Mouse (Mus musculus): ENCODE measurements around the gene Dusp6. TPM values are rescaled to one million over a fixed set of nuclear protein-coding genes. Genes with fewer than 3 reads are reported as not detected.

Dusp6 gene
- total and polyA plus RNA-seq, 2 experiments: 29.9 to 48.4 TPM

- Histone ChIP-seq H3K4me3 (ENCODE audit: insufficient read depth, low read depth, low read length) (no peak overlapping the region), H3K36me3 (ENCODE audit: control insufficient read depth, insufficient read depth, low read length) (no peaks in the 10 kb centered on the region), H3K9ac (ENCODE audit: low read depth, low read length) (no peak overlapping the region), H3K27ac (replicated peaks; ENCODE audit: insufficient read depth, low read depth, low read length) (peak overlapping the region; percentile 61), H3K4me1 (ENCODE audit: control insufficient read depth, insufficient read depth, low read length) (peaks cover 32% of the 10 kb centered on the region), H3K27me3 (ENCODE audit: control insufficient read depth, insufficient read depth, low read length) (no peaks in the 10 kb centered on the region), H3K79me2 (ENCODE audit: control insufficient read depth, insufficient read depth, low read length) (no peaks in the 10 kb centered on the region)
- peak; percentile 95 for DNase-seq (ENCODE audit: extremely low read depth, low read depth, low spot score)
- 23% methylated on average over 5 of the region's 5 CpGs for WGBS
- no peak for TF ChIP-seq CTCF (IDR thresholded peaks at IDR 0.05; ENCODE audit: low read depth, low read length)
- TF ChIP-seq POLR2A (IDR thresholded peaks at IDR 0.05; ENCODE audit: extremely low read depth, insufficient read depth, low read length): no peak
These were observed 36.2 kb upstream of the Dusp6 start for GRCm38 (mm10) chr10:99226782-99227181.

- no peaks in the 10 kb centered on the region for H3K79me2 ChIP-seq (ENCODE audit: control insufficient read depth, insufficient read depth, low read length)
- H3K27me3 ChIP-seq (ENCODE audit: control insufficient read depth, insufficient read depth, low read length): no peaks in the 10 kb centered on the region
- TF ChIP-seq POLR2A (IDR thresholded peaks at IDR 0.05; ENCODE audit: extremely low read depth, insufficient read depth, low read length): no peak
- no peak for TF ChIP-seq CTCF (IDR thresholded peaks at IDR 0.05; ENCODE audit: low read depth, low read length)
- H3K9ac ChIP-seq (ENCODE audit: low read depth, low read length): no peak overlapping the region
- peak overlapping the region; percentile 50 for H3K27ac ChIP-seq (replicated peaks; ENCODE audit: insufficient read depth, low read depth, low read length)
- DNase-seq (ENCODE audit: extremely low read depth, low read depth, low spot score): peak; percentile 71
- peaks cover 26% of the 10 kb centered on the region for H3K4me1 ChIP-seq (ENCODE audit: control insufficient read depth, insufficient read depth, low read length)
- no peak overlapping the region for H3K4me3 ChIP-seq (ENCODE audit: insufficient read depth, low read depth, low read length)
- no peaks in the 10 kb centered on the region for H3K36me3 ChIP-seq (ENCODE audit: control insufficient read depth, insufficient read depth, low read length)
- 40% methylated on average over 17 of the region's 17 CpGs for WGBS
These were observed 34.8 kb upstream of the Dusp6 start for GRCm38 (mm10) chr10:99227968-99228864.

DNA sequence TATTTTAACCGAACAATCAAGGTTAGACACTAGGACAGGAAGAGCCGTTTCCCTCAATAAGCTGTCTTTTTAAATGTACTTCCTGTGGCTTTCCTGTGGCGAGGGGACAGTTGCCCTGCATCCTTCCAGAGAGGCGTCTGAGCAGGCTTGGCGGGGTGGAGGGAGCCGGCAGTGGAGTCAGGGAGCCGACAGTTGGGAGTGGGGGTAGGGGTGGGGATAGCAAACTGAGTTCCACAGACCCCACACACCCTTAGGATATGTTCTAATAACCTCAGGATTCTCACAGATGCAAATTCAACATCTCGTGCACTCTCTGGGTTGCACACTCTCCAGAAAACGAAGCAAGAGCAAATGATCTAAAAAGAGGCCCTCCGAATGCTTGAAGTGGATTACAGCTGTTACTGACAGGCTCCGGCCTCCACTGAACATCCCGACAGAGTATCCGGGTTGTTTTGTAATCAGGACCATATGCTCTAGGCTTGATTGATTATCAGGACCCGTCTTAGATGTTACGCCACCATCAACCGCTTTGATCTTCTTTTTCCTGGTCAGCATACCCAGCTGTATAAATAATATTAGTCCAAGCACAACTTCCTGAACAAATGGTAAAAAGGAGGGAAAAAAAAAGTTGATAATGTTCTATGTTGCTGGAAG, 33.9 kb upstream of the Dusp6 start:
- WGBS: 20% methylated on average over 16 of the region's 16 CpGs

GRCm38 (mm10) chr10:99232518-99233227, 30.4 kb upstream of the Dusp6 start:
- H3K4me1 ChIP-seq (ENCODE audit: control insufficient read depth, insufficient read depth, low read length): peaks cover 21% of the 10 kb centered on the region
- H3K27ac ChIP-seq (replicated peaks; ENCODE audit: insufficient read depth, low read depth, low read length): peak overlapping the region; percentile 98
- peak; percentile 98 for DNase-seq (ENCODE audit: extremely low read depth, low read depth, low spot score)
- H3K9ac ChIP-seq (ENCODE audit: low read depth, low read length): no peak overlapping the region; the same call in 1 of the 2 replicates
- no peaks in the 10 kb centered on the region for H3K36me3 ChIP-seq (ENCODE audit: control insufficient read depth, insufficient read depth, low read length)
- peaks cover 3% of the 10 kb centered on the region; the same call in 1 of the 2 replicates for H3K79me2 ChIP-seq (ENCODE audit: control insufficient read depth, insufficient read depth, low read length)
- TF ChIP-seq POLR2A (IDR thresholded peaks at IDR 0.05; ENCODE audit: extremely low read depth, insufficient read depth, low read length) (no peak), CTCF (IDR thresholded peaks at IDR 0.05; ENCODE audit: low read depth, low read length) (no peak)
- 22% methylated on average over 7 of the region's 7 CpGs for WGBS
- H3K4me3 ChIP-seq (ENCODE audit: insufficient read depth, low read depth, low read length): no peak overlapping the region
- H3K27me3 ChIP-seq (ENCODE audit: control insufficient read depth, insufficient read depth, low read length): no peaks in the 10 kb centered on the region

More for the DNA sequence above, 33.9 kb upstream of the Dusp6 start:
- peak overlapping the region; percentile 66 for H3K27ac ChIP-seq (replicated peaks; ENCODE audit: insufficient read depth, low read depth, low read length)
- peak; percentile 79 for DNase-seq (ENCODE audit: extremely low read depth, low read depth, low spot score)
- H3K4me3 ChIP-seq (ENCODE audit: insufficient read depth, low read depth, low read length): no peak overlapping the region
- no peaks in the 10 kb centered on the region for H3K27me3 ChIP-seq (ENCODE audit: control insufficient read depth, insufficient read depth, low read length)
- H3K9ac ChIP-seq (ENCODE audit: low read depth, low read length): peak overlapping the region; percentile 51
- H3K79me2 ChIP-seq (ENCODE audit: control insufficient read depth, insufficient read depth, low read length): no peaks in the 10 kb centered on the region
- no peak for TF ChIP-seq POLR2A (IDR thresholded peaks at IDR 0.05; ENCODE audit: extremely low read depth, insufficient read depth, low read length)
- TF ChIP-seq CTCF (IDR thresholded peaks at IDR 0.05; ENCODE audit: low read depth, low read length): no peak
- H3K4me1 ChIP-seq (ENCODE audit: control insufficient read depth, insufficient read depth, low read length): peaks cover 26% of the 10 kb centered on the region
- H3K36me3 ChIP-seq (ENCODE audit: control insufficient read depth, insufficient read depth, low read length): no peaks in the 10 kb centered on the region

GRCm38 (mm10) chr10:99234336-99234735, 28.7 kb upstream of the Dusp6 start:
- peak overlapping the region; percentile 50 for H3K4me3 ChIP-seq (ENCODE audit: insufficient read depth, low read depth, low read length)
- peak overlapping the region; percentile 98 for H3K27ac ChIP-seq (replicated peaks; ENCODE audit: insufficient read depth, low read depth, low read length)
- peak; percentile 92 for DNase-seq (ENCODE audit: extremely low read depth, low read depth, low spot score)
- 36% methylated on average over 8 of the region's 8 CpGs for WGBS
- no peak for TF ChIP-seq POLR2A (IDR thresholded peaks at IDR 0.05; ENCODE audit: extremely low read depth, insufficient read depth, low read length)
- no peak for TF ChIP-seq CTCF (IDR thresholded peaks at IDR 0.05; ENCODE audit: low read depth, low read length)
- no peaks in the 10 kb centered on the region for H3K36me3 ChIP-seq (ENCODE audit: control insufficient read depth, insufficient read depth, low read length)
- H3K9ac ChIP-seq (ENCODE audit: low read depth, low read length): peak overlapping the region; percentile 72
- no peaks in the 10 kb centered on the region for H3K27me3 ChIP-seq (ENCODE audit: control insufficient read depth, insufficient read depth, low read length)
- peaks cover 3% of the 10 kb centered on the region; the same call in 1 of the 2 replicates for H3K79me2 ChIP-seq (ENCODE audit: control insufficient read depth, insufficient read depth, low read length)
- H3K4me1 ChIP-seq (ENCODE audit: control insufficient read depth, insufficient read depth, low read length): peaks cover 8% of the 10 kb centered on the region; the same call in 1 of the 2 replicates
